Mouse (Mus musculus) right cerebral cortex, postnatal 36 days (tissue): Measurements from ENCODE around the gene Irf4.

Source experiments
- DNase-seq, 2 experiments: peaks; one replicate each; pipeline ENCODE4 v3.0.0; 2022; ENCODE audit warnings: low spot score in 2 of 2, mixed read lengths in 1 of 2

Gene Irf4

DNA sequence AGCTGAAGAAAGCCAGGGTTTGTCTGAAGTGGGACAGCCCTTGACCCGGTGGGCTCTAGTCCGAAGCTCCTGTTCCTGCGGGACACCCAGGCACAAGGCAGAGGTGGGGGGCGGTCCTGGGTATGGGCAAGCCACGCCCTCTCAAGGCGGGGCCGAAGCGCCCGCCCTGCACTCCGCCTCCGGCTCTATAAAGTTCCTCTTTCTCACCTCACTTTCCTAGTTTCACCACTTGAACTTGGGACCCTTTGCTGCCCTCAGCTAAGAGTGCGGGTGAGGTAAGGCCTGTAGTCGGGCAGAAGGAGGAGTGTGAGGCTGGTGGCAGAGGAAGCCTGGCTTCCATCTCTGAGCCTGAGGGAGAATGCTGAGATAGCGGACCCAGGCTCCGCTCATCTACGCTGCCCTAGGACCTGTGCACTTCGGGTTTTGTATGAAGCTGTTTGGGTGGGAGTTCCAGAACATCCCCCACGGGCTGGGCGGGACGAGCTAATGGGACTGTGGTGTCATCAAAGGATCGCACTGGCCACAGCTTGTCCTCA lies at the start of gene Irf4:
Irf4 (plus strand) TSS at position 206 of the 536 bp plus-strand sequence.
- no peak for DNase-seq

DNA sequence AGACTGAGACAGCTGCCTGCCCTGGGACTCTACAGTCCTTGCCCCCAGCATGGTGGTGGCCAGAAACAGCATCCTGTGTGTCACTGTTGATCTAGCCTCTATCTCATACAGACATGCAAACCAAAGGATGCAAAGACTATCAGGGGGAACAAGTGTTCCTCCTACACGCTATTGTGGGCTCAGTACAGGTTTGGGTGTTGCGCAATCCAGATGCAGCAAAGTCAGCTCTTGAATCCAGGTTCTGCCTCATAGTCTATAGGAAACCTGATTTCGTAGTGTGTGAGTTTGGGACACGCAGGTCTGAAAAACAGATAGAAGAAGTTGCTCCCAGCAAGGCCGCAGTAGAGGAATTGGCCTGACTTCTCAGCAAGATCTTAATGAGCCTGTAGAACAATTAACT lies 46.3 kb upstream of the Irf4 start:
- DNase-seq = no peak

DNA sequence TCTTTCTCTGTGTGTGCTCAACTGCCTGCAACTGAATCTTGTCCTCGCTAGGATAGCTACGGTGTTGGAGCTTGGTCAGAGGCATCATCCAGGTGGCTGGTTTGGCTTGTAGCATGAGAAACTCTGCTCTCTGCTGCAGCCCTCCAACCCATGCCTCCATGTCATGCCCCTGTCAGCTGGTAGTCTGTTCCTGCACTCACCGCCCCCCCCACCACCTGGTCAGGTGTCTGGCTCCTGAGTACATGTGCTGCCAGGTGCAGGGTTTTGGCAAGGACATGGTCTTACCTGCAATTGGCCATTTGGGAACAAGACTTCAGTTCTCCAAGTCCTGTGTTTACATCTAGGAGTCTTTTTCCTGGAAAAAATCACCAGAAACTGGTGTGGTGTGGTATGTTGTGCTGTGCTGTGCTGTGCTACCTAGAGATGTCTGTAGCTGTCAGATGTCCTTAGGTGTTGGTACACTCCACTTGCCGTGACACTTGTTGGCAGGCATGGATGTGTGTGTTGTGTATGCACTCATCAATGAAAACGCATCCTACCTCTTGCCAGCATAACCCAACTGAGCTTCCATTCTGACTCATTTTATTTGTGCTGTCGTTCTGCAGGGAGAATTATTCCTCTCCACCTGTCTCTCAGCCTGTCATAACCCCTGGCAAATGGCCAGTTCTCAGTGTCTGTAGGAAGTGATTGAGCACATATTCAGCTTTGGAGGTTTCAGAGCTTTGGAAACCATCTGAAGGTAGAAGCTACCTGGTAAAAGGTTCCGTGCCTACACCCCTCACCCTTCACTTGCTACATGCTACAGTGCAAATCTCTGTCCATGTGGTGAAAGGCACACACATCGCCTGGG lies 44.6 kb upstream of the Irf4 start:
- no peak for DNase-seq

DNA sequence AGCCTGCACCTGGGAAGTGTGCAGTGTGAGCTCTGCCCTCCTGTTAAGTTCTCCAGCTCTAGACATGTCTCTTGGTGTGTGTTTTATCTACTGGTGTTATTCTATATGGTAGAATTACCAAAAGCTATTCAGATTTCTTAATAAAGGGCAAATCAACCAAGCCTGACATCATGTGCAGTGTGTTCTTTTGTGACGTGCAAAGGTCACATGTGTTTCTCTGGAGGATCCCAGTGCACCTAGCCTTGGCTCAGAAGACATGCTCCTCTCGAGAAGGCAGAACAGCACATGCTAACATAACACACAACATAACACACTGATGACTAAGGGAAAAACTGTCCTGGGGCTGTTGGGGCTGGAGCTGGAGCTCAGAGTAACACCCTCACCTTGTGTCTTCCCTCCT lies 38.0 kb upstream of the Irf4 start:
- no peak for DNase-seq

DNA sequence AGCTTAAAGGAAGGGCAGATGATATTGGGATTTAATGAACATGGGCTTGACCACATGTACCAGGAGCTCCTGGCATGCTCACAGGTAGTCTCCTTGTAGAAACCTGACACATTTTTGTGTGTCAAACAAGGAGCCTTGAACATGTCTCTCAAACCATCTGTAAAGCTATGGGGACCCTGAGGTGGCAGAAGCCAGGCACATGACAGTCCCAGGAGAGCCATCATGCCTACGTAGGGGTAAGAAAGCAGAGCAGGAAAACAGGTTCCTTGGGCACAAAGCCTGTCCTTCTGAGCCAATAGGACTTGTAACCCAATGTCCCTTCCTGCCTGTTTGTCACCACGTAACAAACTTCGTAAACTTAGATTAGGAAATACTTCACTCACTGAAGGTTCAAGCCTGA lies 37.3 kb upstream of the Irf4 start:
- DNase-seq = no peak

DNA sequence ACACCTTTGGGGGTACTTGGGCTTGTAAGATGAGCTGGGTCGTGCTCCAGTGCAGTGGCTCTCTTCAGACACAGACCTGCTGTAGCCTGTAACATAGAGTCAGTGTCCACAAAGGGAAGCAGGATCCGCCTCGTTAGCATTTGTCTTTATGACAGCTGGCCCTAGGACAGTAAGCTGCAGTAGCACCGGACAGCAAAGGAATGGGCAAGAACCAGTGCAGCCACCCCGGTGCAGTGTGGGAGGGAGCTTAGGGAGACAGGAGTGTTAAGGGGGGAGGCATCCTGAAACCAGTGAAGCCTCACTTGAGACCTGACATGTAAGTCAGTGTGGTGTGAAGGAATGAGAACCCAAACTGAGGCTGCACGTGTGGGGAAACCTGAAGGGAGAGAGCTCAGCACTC lies 36.7 kb upstream of the Irf4 start:
- DNase-seq = no peak

DNA sequence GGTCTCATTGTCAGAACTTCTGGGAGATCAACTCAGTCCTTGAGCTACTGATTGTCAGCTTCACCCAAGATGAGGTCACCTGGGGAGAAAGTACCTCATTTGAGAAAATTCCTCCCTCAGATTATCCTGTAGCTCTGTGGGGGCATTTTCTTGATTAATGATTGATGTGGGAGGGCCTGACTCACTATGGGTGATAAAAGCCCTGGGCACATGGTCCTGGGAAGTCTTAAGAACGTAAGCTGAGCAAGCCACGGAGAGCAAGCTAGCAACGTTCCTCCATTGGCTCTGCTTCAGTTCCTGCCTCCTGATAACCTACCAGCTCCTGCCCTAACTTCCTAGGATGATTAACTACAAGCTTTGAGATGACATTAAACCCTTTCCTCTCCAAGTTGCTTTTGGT lies 35.4 kb upstream of the Irf4 start:
- no peak for DNase-seq

DNA sequence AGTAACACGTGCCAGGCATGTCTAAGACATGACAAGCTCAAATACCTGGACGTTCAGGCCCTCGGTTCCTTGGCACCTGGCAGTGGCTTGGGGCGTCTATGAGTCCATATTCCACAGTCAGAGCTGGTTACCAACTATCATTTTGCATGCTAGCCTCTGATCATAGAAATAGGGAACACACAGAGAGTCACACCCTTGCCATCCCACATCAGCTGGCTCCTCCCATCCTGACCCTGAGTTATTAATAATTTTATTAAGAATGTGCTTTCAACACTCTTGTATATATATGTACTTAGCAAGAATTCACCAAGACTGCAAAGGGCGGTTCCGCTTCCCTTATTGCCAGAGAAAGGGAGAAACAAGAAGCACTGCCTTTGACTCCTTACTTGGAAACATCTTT lies 34.5 kb upstream of the Irf4 start:
- DNase-seq = no peak

DNA sequence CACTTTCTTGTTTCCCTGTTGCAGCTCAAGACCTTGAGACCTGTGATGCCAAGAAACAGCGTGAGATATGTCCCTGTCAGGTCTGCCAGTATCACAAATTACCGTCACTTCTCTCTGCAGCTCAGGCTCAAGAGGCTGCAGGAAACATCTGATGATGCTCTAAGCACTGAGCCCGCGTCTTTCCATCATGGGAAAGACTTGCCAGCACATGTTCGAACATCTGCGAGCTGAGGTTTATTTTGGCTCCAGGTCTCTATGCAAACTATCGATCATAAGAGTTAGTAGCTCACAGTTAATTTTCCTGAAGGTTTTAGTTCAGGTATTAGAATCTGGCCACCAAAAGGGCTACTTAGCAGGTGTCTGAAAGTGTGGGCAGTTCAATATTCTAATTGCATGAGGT lies 34.0 kb upstream of the Irf4 start:
- no peak for DNase-seq

DNA sequence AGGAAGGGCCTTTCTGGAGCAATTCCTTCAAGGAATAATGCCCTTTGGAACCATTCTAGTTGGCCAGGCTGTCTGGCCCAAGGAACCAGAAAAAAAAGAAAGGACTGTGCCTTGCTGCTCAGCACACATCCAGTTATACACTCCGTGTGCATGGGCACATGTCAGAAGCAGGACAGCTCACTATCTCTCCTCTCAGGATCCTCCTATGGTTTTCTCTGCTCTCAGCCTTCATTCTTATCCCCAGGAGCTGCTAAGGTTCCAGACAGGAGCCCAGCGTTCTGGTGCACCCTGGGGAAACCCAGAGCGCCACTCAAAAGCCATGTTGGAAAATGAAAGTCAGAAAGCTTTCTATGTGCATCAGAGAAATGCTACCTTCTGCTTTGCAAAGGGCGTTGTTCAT lies 33.5 kb upstream of the Irf4 start:
- no peak for DNase-seq

DNA sequence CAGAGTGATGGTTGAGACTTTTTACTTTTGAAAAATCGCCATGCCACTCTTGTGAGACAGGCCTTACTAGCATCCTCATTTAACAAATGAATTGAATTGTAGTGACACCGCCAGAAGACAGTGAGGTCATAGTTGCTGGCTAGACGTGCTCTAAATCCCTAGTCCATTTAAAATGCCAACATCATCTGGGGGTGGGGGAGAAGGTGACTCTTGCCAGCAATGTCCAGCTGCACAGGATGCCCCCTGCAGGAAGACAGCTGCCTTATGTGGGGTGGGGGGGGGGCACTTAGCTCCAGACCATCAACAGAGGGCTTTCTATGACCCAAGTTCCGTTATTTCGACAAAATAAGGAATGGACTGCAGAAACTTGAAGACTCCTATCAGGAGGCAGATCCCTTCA lies 32.4 kb upstream of the Irf4 start:
- DNase-seq = no peak

DNA sequence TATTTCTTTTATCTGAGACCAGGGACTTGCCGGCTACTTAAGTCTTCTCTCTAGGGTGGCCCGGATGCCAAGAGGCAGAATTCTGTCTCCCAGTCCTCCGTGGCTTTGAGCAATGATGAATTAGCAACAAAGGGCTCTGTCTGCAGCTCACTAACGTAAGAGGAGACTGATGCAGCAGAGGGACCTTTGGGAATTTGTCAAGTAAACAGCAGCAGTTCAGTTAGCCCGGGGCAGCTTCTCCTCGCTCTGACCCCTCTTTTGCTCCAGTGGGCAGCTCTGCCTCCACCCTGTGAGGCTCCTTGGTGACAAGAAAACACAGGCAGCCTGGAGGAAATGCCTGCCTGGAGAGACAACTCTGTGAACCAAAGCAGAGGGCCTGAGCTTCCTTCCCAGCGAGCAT lies 26.4 kb upstream of the Irf4 start:
- DNase-seq = no peak

DNA sequence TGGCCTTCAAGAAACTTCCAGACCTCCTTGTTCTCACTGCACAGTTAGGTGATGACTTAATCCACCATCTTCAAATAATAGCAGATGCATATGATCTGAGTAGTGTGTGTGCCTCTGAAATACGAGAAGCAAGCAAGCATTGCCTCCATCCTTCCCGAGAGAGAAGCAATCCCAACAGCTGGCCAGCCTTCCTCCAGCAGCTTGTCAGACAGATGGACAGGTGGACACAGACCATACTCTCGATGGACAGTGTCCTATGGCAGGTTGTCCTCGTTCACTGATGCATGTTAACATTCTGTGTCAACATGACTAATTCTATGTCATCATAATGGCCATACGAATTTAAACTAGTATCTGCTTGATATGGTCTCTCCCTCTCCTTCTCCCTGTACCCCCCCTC lies 25.8 kb upstream of the Irf4 start:
- no peak for DNase-seq

DNA sequence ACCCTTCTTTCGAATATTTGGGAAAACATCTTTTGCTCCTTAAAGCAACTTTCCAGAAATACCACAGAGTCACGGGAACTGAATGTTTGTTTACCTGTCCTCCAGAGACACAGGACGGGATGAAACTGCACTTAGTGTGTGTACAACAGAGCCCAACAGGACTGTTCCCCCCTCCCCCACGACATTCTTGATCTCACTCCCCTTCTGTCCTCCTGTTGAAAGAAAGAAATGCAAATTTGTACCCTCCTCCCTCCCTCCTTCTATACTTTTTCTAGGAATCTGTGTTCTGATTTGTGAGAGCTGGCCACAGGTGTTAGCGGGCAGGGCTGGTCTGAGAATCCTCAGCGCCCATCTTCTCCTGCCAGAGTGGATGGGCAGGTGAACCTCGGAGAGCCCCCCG lies 25.2 kb upstream of the Irf4 start:
- DNase-seq = no peak

DNA sequence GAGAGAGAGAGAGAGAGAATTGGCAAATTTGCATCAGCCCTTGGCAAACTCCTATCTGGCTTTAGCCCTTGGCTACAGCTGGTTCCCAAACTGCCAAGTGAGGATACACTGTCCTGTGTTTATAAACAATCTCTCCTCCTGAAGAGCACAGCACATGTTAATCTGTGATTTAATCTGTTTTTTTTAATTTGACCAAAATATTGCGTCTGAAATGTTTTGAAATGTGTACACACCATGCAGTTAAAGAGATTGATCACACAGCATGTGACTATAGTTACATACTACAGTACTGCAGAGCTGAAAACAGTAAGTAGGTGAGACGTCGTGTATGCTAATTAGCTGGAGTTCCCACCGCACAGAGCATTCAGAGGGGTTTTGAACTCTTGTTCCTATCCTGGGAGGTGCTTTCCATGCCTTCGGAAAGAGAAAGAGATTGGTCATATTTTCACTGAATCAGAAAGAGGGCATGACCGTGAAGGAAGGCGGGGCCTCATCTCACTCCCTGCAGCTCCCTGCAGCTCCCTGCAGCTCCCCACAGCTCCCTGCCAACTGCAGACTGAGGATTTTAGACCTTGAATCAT lies 24.2 kb upstream of the Irf4 start:
- no peak for DNase-seq

DNA sequence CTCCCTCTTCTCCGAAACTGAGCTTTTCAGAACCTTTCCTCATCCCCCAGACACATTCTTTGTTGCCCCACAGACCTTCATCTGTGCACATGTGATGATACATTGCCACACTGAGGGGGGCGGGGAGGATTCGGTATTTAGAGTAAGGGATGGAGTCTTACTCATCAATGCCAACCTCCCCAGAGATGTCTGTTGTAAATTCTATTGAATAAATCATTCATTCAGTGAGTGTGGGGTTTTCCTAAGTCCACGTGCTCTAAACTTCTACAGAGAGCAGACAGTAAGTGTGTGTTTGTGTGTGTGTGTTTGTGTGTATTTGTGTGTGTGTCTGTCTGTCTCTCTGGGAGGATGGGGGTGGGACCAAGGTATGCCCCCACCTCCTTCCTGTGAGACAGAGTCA lies 22.1 kb upstream of the Irf4 start:
- no peak for DNase-seq

DNA sequence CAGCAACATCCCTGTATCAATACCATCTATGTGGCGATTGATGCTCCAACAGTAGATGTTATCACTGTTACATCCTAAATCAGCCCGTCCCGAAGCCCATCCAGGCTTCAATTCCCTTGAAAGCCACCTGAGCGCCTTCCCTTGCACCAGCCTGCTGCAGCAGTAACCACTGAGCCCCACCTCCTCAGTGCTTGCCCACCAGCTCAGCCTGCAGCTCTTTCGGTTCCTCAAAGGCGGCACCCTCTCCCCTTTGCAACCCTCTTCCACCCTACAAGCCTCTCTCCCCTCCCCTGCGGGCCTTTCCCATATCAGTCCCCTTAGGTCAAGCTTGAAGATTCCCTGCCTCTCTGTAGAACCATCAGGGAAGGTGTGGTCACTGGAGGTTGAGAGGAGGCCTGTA lies 20.9 kb upstream of the Irf4 start:
- no peak for DNase-seq

DNA sequence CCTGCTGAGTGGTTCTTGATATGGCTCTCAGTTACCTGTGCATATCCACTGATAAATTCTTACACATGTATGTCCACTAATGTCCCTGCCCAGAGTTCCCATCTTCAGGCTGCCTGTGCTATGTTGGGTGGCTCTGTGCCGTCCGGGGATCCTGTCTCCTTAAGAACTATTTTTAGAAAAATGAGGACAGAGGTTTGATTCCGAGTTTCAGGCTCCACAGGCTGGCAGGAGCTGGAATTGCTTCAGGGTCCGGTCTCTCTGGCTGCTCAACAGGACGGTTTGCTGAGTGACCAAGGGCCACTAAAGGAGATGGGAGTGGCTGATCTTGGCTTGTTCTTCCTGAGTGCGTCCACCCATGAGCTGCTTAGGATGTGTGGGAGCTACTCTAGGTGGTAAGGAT lies 19.8 kb upstream of the Irf4 start:
- no peak for DNase-seq

DNA sequence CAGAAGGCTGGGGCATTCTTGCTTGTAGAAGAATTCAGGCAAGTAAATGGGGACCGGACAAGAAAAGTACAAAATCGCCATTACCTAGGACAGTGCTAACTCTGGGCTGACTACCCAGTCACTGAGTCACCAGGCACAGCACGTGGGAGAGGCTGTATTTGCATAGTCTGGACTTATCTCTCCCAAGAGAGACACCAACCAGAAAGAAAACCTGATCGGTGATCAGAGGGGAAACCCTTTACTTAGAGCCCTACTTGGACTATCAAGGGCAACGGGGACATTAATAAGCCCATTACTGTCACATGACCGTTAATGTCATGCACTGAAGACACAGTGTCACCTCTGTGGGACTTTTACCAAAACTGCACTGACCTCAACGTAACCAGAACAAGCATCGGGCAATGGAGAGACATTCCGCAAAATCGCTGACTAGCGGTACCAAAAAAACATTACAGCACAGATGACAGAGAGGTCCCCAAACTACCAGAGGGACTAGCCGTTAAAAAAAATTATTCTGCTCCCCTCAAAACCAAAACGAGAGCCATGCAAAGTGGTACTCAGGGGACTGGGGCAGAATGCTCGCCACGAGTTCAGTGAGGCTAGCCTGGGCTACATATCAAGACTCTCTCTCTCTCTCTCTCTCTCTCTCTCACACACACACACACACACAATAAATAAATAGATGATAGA lies 18.8 kb upstream of the Irf4 start:
- no peak for DNase-seq

DNA sequence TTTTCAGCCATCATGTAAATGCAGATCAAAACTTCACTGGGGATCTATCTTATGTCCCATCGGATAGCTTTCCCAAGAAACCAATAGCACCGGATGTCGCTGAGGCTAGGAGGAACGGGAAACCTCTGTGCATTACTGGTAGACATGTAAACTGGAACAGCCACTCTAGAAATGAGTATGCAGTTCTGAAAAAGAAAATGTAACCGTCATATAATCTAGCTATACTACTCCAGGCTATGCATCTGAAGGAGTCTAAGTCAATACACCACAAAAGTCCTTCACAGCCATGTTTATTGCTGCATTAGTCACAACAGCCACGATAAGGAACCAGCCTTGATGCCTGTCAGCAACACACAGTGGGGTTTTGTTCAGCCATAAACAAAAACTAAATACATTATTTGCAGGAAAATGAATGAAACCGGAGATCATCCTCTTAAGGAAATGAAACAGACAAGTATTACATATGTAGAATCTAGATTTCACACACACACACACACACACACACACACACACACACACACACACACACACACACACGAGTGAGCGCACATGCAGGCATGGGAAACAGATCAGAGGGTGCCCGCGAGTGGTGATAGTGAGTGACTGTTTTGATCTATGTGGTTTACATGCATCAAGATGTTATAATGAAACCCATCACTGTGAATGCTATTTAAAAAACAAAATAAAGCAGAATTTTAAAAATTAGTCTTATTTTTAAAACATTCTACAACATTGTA lies 16.1 kb upstream of the Irf4 start:
- DNase-seq = no peak

DNA sequence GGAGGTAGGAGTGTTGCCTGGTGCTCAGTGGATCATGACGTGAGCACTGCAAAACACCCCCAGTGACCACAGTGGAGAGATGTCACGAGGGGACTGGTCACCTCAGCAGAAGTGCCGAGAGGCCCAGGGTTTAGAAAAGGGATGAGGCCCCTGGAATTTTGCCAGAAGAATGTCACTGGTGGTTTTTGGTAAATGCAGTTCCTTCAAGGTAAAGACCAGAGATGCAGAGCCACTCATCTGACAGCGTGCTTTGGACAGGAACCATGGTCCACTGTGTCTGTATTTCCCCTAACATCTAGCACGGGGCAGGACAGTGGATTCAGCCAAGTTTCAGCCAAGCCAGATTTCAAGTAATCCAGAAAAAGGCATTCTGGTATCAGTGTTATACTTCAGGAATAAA lies 12.3 kb upstream of the Irf4 start:
- no peak for DNase-seq

DNA sequence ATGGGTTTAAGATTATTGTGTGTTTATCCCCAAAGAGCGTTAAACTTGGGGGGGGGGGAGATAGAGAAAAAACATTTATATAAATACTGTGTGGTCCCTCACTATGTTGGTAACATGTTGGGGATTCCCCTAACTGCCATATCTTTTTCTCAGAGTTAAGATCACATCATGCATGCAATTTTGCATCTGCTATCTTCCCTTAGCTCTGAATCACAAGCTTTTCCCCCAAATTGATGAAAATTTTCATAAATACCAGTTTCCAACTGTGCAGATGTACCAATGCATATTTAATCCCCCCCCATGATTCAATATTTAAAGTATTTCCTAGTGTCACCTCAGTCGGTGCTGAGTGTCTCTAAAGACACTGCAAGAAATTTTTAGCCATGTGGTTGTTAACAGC lies 11.8 kb upstream of the Irf4 start:
- DNase-seq = no peak
